Mouse (Mus musculus): ENCODE measurements around the gene Eaf2. TPM values are rescaled to one million over a fixed set of nuclear protein-coding genes. Genes with fewer than 3 reads are reported as not detected.
"Not testable (repeated sequence)": the region's sequence is repeated elsewhere in the genome, so short reads cannot be mapped to it uniquely, and the experiment has no call there.

The Eaf2 gene
- total RNA-seq, 4 experiments from 2014 or later = 1.8 to 3.0 (median 2.2) TPM

- not testable (repeated sequence) for DNase-seq (ENCODE audit: low spot score in 2 of 2)
These were observed 27.9 kb downstream of the Eaf2 start for GRCm38 (mm10) chr16:36846894-36847293.

- DNase-seq (ENCODE audit: low spot score in 2 of 2) = no peak
These were observed 46.0 kb downstream of the Eaf2 start for GRCm38 (mm10) chr16:36828820-36829219.

GRCm38 (mm10) chr16:36828054-36828786 is 46.6 kb downstream of the Eaf2 start, which contains the start of gene Iqcb1:
TSS of gene Iqcb1 (plus strand) at chr16:36828385.
- peak; percentile 70 to 80 for DNase-seq (ENCODE audit: low spot score in 2 of 2)

- DNase-seq (ENCODE audit: low spot score in 2 of 2) = no peak
These were observed 47.2 kb downstream of the Eaf2 start for GRCm38 (mm10) chr16:36827611-36828053.

- no peak for DNase-seq (ENCODE audit: low spot score in 2 of 2)
These were observed 53.3 kb downstream of the Eaf2 start for GRCm38 (mm10) chr16:36821474-36821873.

- DNase-seq (ENCODE audit: low spot score in 2 of 2) = no peak
These were observed 54.1 kb downstream of the Eaf2 start for GRCm38 (mm10) chr16:36820747-36821146.

- no peak for DNase-seq (ENCODE audit: low spot score in 2 of 2)
These were observed 54.8 kb downstream of the Eaf2 start for GRCm38 (mm10) chr16:36820016-36820415.

GRCm38 (mm10) chr16:36817321-36817926 is 57.4 kb downstream of the Eaf2 start:
- DNase-seq (ENCODE audit: low spot score in 2 of 2) = peak; percentile 82 to 83

- no peak for DNase-seq (ENCODE audit: low spot score in 2 of 2)
These were observed 57.9 kb downstream of the Eaf2 start for GRCm38 (mm10) chr16:36816916-36817315.

- no peak for DNase-seq (ENCODE audit: low spot score in 2 of 2)
These were observed 61.1 kb downstream of the Eaf2 start for GRCm38 (mm10) chr16:36813680-36814079.

- DNase-seq (ENCODE audit: low spot score in 2 of 2) = no peak
These were observed 66.2 kb downstream of the Eaf2 start for GRCm38 (mm10) chr16:36808616-36809015.

- DNase-seq (ENCODE audit: low spot score in 2 of 2) = no peak
These were observed 72.4 kb downstream of the Eaf2 start for GRCm38 (mm10) chr16:36802361-36802760.

- DNase-seq (ENCODE audit: low spot score in 2 of 2) = no peak
These were observed 76.5 kb downstream of the Eaf2 start for GRCm38 (mm10) chr16:36798334-36798733.

- DNase-seq (ENCODE audit: low spot score in 2 of 2) = no peak
These were observed 79.8 kb downstream of the Eaf2 start for GRCm38 (mm10) chr16:36794976-36795375.

- no peak for DNase-seq (ENCODE audit: low spot score in 2 of 2)
These were observed 84.6 kb downstream of the Eaf2 start for GRCm38 (mm10) chr16:36790166-36790565.

GRCm38 (mm10) chr16:36786466-36786865 is 88.3 kb downstream of the Eaf2 start:
- no peak for DNase-seq (ENCODE audit: low spot score in 2 of 2)

- DNase-seq (ENCODE audit: low spot score in 2 of 2) = peak; percentile 40 to 43
These were observed 90.0 kb downstream of the Eaf2 start, which contains the start of gene Slc15a2 for GRCm38 (mm10) chr16:36784594-36785313. TSS of gene Slc15a2 (minus strand) at chr16:36784962.

GRCm38 (mm10) chr16:36784146-36784545 is 90.7 kb downstream of the Eaf2 start:
- DNase-seq (ENCODE audit: low spot score in 2 of 2) = peak in 1 of 2 experiments; percentile 9

- peak; percentile 45 to 56 for DNase-seq (ENCODE audit: low spot score in 2 of 2)
These were observed 99.1 kb downstream of the Eaf2 start for GRCm38 (mm10) chr16:36775658-36776057.

GRCm38 (mm10) chr16:36772996-36773395 is 101.8 kb downstream of the Eaf2 start:
- DNase-seq (ENCODE audit: low spot score in 2 of 2) = no peak

GRCm38 (mm10) chr16:36771703-36772102 is 103.1 kb downstream of the Eaf2 start:
- DNase-seq (ENCODE audit: low spot score in 2 of 2) = no peak

GRCm38 (mm10) chr16:36771244-36771643 is 103.6 kb downstream of the Eaf2 start:
- DNase-seq (ENCODE audit: low spot score in 2 of 2) = no peak

Measured in layer of hippocampus, adult 8-10 months (tissue).